Mouse (Mus musculus) MEL (cell line): ENCODE measurements at regions not wholly inside any gene's neighbourhood (a gene's known extent, or its start where the extent isn't known, plus 50 kb on each side); places are given as distances from the start of the nearest gene placed in this dataset.

Source experiments
- DNase-seq: peaks from one replicate; pipeline ENCODE4 v3.0.0; 2011; ENCODE audit warnings: low read depth, low spot score
- H3K27ac ChIP-seq: 2 replicates; pipeline ENCODE4 v1.5.1; 2012; ENCODE audit warnings: low read depth, mild to moderate bottlenecking, control low read depth, low read length, moderate library complexity; ENCODE audit not compliant: control insufficient read depth
- H3K27me3 ChIP-seq, 2 experiments: fragments of 150-350 bp in 1 of 2; sonication (generic) in 1 of 2; 2 replicates each; pipeline ENCODE4 v1.6.1; 2012; ENCODE audit warnings: low read length in 2 of 2, mild to moderate bottlenecking in 2 of 2, improper control_type of control experiment in 1 of 2, moderate library complexity in 1 of 2; ENCODE audit not compliant: insufficient read depth in 2 of 2, control insufficient read depth in 1 of 2
- H3K36me3 ChIP-seq, 2 experiments: 2 replicates each; pipeline ENCODE4 v1.6.1; 2012 to 2014; ENCODE audit warnings: low read length in 2 of 2, improper control_type of control experiment in 1 of 2, inconsistent platforms in 1 of 2, mild to moderate bottlenecking in 1 of 2; ENCODE audit not compliant: insufficient read depth in 2 of 2, control insufficient read depth in 1 of 2
- H3K4me1 ChIP-seq, 2 experiments: fragments of 150-350 bp in 1 of 2; sonication (generic) in 1 of 2; 2 replicates each; pipeline ENCODE4 v1.6.1; 2012; ENCODE audit warnings: low read length in 2 of 2, improper control_type of control experiment in 1 of 2, mild to moderate bottlenecking in 1 of 2; ENCODE audit not compliant: insufficient read depth in 2 of 2, control insufficient read depth in 1 of 2
- H3K4me3 ChIP-seq, 2 experiments: fragments of 150-350 bp in 1 of 2; sonication (generic) in 1 of 2; 2 replicates each; pipeline ENCODE4 v1.5.1; 2012; ENCODE audit warnings: low read depth in 2 of 2, low read length in 2 of 2, mild to moderate bottlenecking in 2 of 2, moderate library complexity in 2 of 2, control low read depth in 1 of 2, improper control_type of control experiment in 1 of 2; ENCODE audit not compliant: control insufficient read depth in 1 of 2, insufficient read depth in 1 of 2
- H3K79me2 ChIP-seq: 2 replicates; pipeline ENCODE4 v1.6.1; 2012; ENCODE audit warnings: mild to moderate bottlenecking, low read length, moderate library complexity; ENCODE audit not compliant: control insufficient read depth, poor library complexity, insufficient read depth
- H3K9ac ChIP-seq: 2 replicates; pipeline ENCODE4 v1.6.1; 2012; ENCODE audit warnings: low read depth, mild to moderate bottlenecking, control low read depth, low read length, moderate library complexity; ENCODE audit not compliant: control insufficient read depth, poor library complexity, severe bottlenecking
- H3K9me3 ChIP-seq: fragments of 150-350 bp; sonication (generic); replicated peaks from 2 replicates; pipeline ENCODE4 v1.6.1; 2012; ENCODE audit warnings: mild to moderate bottlenecking, low read length, improper control_type of control experiment, moderate library complexity; ENCODE audit not compliant: insufficient read depth
- CTCF ChIP-seq, 3 experiments: IDR thresholded peaks in 2 of 3; conservative IDR thresholded peaks in 1 of 3; 2 replicates each; pipeline ENCODE4 v1.5.1; 2011 to 2012; ENCODE audit warnings: low read length in 3 of 3, low read depth in 2 of 3, mild to moderate bottlenecking in 2 of 3, improper control_type of control experiment in 1 of 3, inconsistent platforms in 1 of 3, mixed read lengths in 1 of 3, moderate library complexity in 1 of 3; ENCODE audit not compliant: control insufficient read depth in 1 of 3, insufficient read depth in 1 of 3, poor library complexity in 1 of 3, severe bottlenecking in 1 of 3
- E2F4 ChIP-seq: IDR thresholded peaks from 2 replicates; pipeline ENCODE4 v1.6.1; 2011; ENCODE audit warnings: low read depth, low read length, improper control_type of control experiment, borderline replicate concordance
- GABPA ChIP-seq: IDR thresholded peaks from 2 replicates; pipeline ENCODE4 v1.6.1; 2012; ENCODE audit warnings: low read depth, mild to moderate bottlenecking, inconsistent platforms, low read length, improper control_type of control experiment, moderate library complexity
- HCFC1 ChIP-seq: IDR thresholded peaks from 2 replicates; pipeline ENCODE4 v1.6.1; 2012; ENCODE audit warnings: low read depth, mild to moderate bottlenecking, inconsistent platforms, low read length, improper control_type of control experiment, moderate library complexity
- MAFK ChIP-seq: IDR thresholded peaks from 2 replicates; pipeline ENCODE4 v1.6.1; 2011; ENCODE audit warnings: low read depth, mild to moderate bottlenecking, low read length, improper control_type of control experiment, borderline replicate concordance
- MAX ChIP-seq: IDR thresholded peaks from 2 replicates; pipeline ENCODE4 v1.6.1; 2011; ENCODE audit warnings: low read length, improper control_type of control experiment
- MAZ ChIP-seq: IDR thresholded peaks from 2 replicates; pipeline ENCODE4 v1.6.1; 2012; ENCODE audit warnings: low read depth, mild to moderate bottlenecking, inconsistent platforms, low read length, improper control_type of control experiment
- MEF2A ChIP-seq: IDR thresholded peaks from 2 replicates; pipeline ENCODE4 v1.6.1; 2014; ENCODE audit warnings: low read depth, mild to moderate bottlenecking, inconsistent platforms, low read length, improper control_type of control experiment; ENCODE audit not compliant: poor library complexity, insufficient replicate concordance, severe bottlenecking; ENCODE audit errors: extremely low read depth
- MYB ChIP-seq: IDR thresholded peaks from 2 replicates; pipeline ENCODE4 v1.6.1; 2011; ENCODE audit warnings: mild to moderate bottlenecking, low read depth, low read length, improper control_type of control experiment
- POLR2AphosphoS2 ChIP-seq: IDR thresholded peaks from 2 replicates; pipeline ENCODE4 v1.6.1; 2011; ENCODE audit warnings: low read length, improper control_type of control experiment
- SIN3A ChIP-seq: IDR thresholded peaks from 2 replicates; pipeline ENCODE4 v1.6.1; 2012; ENCODE audit warnings: low read length, improper control_type of control experiment, inconsistent platforms
- SMC3 ChIP-seq: IDR thresholded peaks from 2 replicates; pipeline ENCODE4 v1.6.1; 2011; ENCODE audit warnings: low read depth, low read length, improper control_type of control experiment
- TAL1 ChIP-seq: IDR thresholded peaks from 2 replicates; pipeline ENCODE4 v1.6.1; 2012; ENCODE audit warnings: mild to moderate bottlenecking, inconsistent platforms, low read length, moderate library complexity, mixed read lengths
- USF1 ChIP-seq: IDR thresholded peaks from 2 replicates; pipeline ENCODE4 v1.6.1; 2014; ENCODE audit warnings: low read depth, mild to moderate bottlenecking, inconsistent platforms, low read length, improper control_type of control experiment, moderate library complexity
- ZC3H11A ChIP-seq: IDR thresholded peaks from 2 replicates; pipeline ENCODE4 v1.6.1; 2012; ENCODE audit warnings: low read depth, mild to moderate bottlenecking, inconsistent platforms, low read length, improper control_type of control experiment

- Histone ChIP-seq H3K27ac (no peak overlapping the region), H3K9me3 (no peaks in the 10 kb centered on the region), H3K4me1 (no peaks in the 10 kb centered on the region), H3K27me3 (no peaks in the 10 kb centered on the region), H3K36me3 (no peaks in the 10 kb centered on the region), H3K9ac (no peak overlapping the region), H3K79me2 (no peaks in the 10 kb centered on the region), H3K4me3 (no peak overlapping the region)
- no peak for DNase-seq
- TF ChIP-seq GABPA (no peak), E2F4 (no peak), SMC3 (no peak), MAFK (no peak), MEF2A (no peak), POLR2AphosphoS2 (no peak), ZC3H11A (no peak), MAZ (no peak), CTCF (IDR thresholded peaks at IDR 0.05 in 2 of 3, conservative IDR thresholded peaks at IDR 0.05 in 1 of 3; ENCODE audit: control insufficient read depth in 1 of 3, insufficient read depth in 1 of 3, low read depth in 2 of 3, low read length in 3 of 3, poor library complexity in 1 of 3, severe bottlenecking in 1 of 3) (no peak)
These were observed 555.4 kb upstream of the Slc39a10 start for GRCm38 (mm10) chr1:47448070-47448469.

GRCm38 (mm10) chr1:47446021-47446420 is 553.4 kb upstream of the Slc39a10 start:
- Histone ChIP-seq H3K27ac (no peak overlapping the region), H3K9ac (no peak overlapping the region), H3K9me3 (no peaks in the 10 kb centered on the region), H3K79me2 (no peaks in the 10 kb centered on the region), H3K27me3 (no peaks in the 10 kb centered on the region), H3K4me1 (no peaks in the 10 kb centered on the region), H3K4me3 (no peak overlapping the region), H3K36me3 (no peaks in the 10 kb centered on the region)
- no peak for DNase-seq
- TF ChIP-seq SIN3A (no peak), MYB (no peak), USF1 (no peak), ZC3H11A (no peak), SMC3 (no peak), TAL1 (no peak), MAX (no peak)

- Histone ChIP-seq H3K4me3 (no peak overlapping the region), H3K79me2 (no peaks in the 10 kb centered on the region), H3K4me1 (no peaks in the 10 kb centered on the region), H3K27ac (no peak overlapping the region), H3K9me3 (no peaks in the 10 kb centered on the region), H3K9ac (no peak overlapping the region), H3K27me3 (no peaks in the 10 kb centered on the region), H3K36me3 (no peaks in the 10 kb centered on the region)
- TF ChIP-seq GABPA (no peak), E2F4 (no peak), HCFC1 (no peak)
- DNase-seq = no peak
These were observed 540.2 kb upstream of the Slc39a10 start for GRCm38 (mm10) chr1:47432829-47433228.
